Mouse (Mus musculus) left cerebral cortex, adult 11 months (tissue): ENCODE data around the gene Ap1g1.
A peak's percentile ranks its signal among the peaks of the same experiment; 100 is the strongest.

ENCODE experiments used
- DNase-seq: peaks from one replicate; pipeline ENCODE4 v3.0.0; 2022; ENCODE audit warnings: low spot score

The Ap1g1 gene

GRCm38 (mm10) chr8:109790938-109791337, 12.6 kb downstream of the Ap1g1 start:
- no peak for DNase-seq

GRCm38 (mm10) chr8:109795166-109795565, 16.8 kb downstream of the Ap1g1 start:
- DNase-seq: no peak

GRCm38 (mm10) chr8:109798721-109799120, 20.4 kb downstream of the Ap1g1 start:
- no peak for DNase-seq

GRCm38 (mm10) chr8:109799245-109799644, 20.9 kb downstream of the Ap1g1 start:
- no peak for DNase-seq

- DNase-seq: no peak
Observed at GRCm38 (mm10) chr8:109800325-109800724, 22.0 kb downstream of the Ap1g1 start.

GRCm38 (mm10) chr8:109803211-109803610, 24.9 kb downstream of the Ap1g1 start:
- DNase-seq: no peak

- DNase-seq: no peak
Observed at GRCm38 (mm10) chr8:109803801-109804200, 25.4 kb downstream of the Ap1g1 start.

GRCm38 (mm10) chr8:109806522-109806921, 28.2 kb downstream of the Ap1g1 start:
- DNase-seq: no peak

- DNase-seq: no peak
Observed at GRCm38 (mm10) chr8:109807401-109808119, 29.2 kb downstream of the Ap1g1 start.

- no peak for DNase-seq
Observed at GRCm38 (mm10) chr8:109808120-109808447, 29.7 kb downstream of the Ap1g1 start.

GRCm38 (mm10) chr8:109810434-109810833, 32.1 kb downstream of the Ap1g1 start:
- no peak for DNase-seq

- DNase-seq: no peak
Observed at GRCm38 (mm10) chr8:109815268-109815667, 36.9 kb downstream of the Ap1g1 start.

GRCm38 (mm10) chr8:109817933-109818332, 39.6 kb downstream of the Ap1g1 start:
- no peak for DNase-seq

- DNase-seq: no peak
Observed at GRCm38 (mm10) chr8:109823561-109823960, 45.2 kb downstream of the Ap1g1 start.

GRCm38 (mm10) chr8:109839822-109840221, 61.5 kb downstream of the Ap1g1 start:
- DNase-seq: no peak

- no peak for DNase-seq
Observed at GRCm38 (mm10) chr8:109842468-109842867, 64.1 kb downstream of the Ap1g1 start.

GRCm38 (mm10) chr8:109847866-109848265, 69.5 kb downstream of the Ap1g1 start:
- DNase-seq: no peak

GRCm38 (mm10) chr8:109848981-109849380, 70.6 kb downstream of the Ap1g1 start:
- no peak for DNase-seq

- peak; percentile 23 for DNase-seq
Observed at GRCm38 (mm10) chr8:109853423-109853822, 75.1 kb downstream of the Ap1g1 start.

GRCm38 (mm10) chr8:109854522-109854921, 76.2 kb downstream of the Ap1g1 start:
- DNase-seq: no peak

GRCm38 (mm10) chr8:109855451-109855850, 77.1 kb downstream of the Ap1g1 start:
- DNase-seq: no peak

GRCm38 (mm10) chr8:109863398-109863797, 85.0 kb downstream of the Ap1g1 start:
- DNase-seq: no peak

GRCm38 (mm10) chr8:109864798-109865197, 86.4 kb downstream of the Ap1g1 start:
- no peak for DNase-seq

GRCm38 (mm10) chr8:109865536-109865935, 87.2 kb downstream of the Ap1g1 start:
- peak; percentile 16 for DNase-seq
